Mouse (Mus musculus): ENCODE measurements around the gene Zfp825. TPM values are rescaled to one million over a fixed set of nuclear protein-coding genes. Genes with fewer than 3 reads are reported as not detected.
A peak's percentile ranks its signal among the peaks of the same experiment; 100 is the strongest.
"Not testable (repeated sequence)": the region's sequence is repeated elsewhere in the genome, so short reads cannot be mapped to it uniquely, and the experiment has no call there.

The Zfp825 gene
- polyA plus RNA-seq, 1 experiment from 2014 or later, result 20.5 TPM

GRCm38 (mm10) chr13:74462699-74463385 lies 30.9 kb downstream of the Zfp825 start:
- Histone ChIP-seq H3K4me1 (ENCODE audit: insufficient read depth) (no peaks in the 10 kb centered on the region), H3K9ac (peak overlapping the region; percentile 58), H3K36me3 (ENCODE audit: insufficient read depth) (no peaks in the 10 kb centered on the region), H3K4me3 (ENCODE audit: low read depth, low read length) (peak overlapping the region; percentile 50), H3K27ac (ENCODE audit: low read depth) (peak overlapping the region; percentile 94), H3K9me3 (ENCODE audit: low read depth, low read length) (no peaks in the 10 kb centered on the region), H3K4me2 (peak overlapping the region; percentile 76), H3K27me3 (ENCODE audit: insufficient read depth, low read length) (no peaks in the 10 kb centered on the region)
- peak; percentile 99 for ATAC-seq (ENCODE audit: insufficient read depth)
- TF ChIP-seq CTCF (IDR thresholded peaks at IDR 0.05; ENCODE audit: low read depth), result no peak
- WGBS, result under 1% methylated on average over 23 of the region's 23 CpGs
- peak; percentile 95 for DNase-seq

GRCm38 (mm10) chr13:74462318-74462698 lies 31.5 kb downstream of the Zfp825 start:
- Histone ChIP-seq H3K4me3 (ENCODE audit: low read depth, low read length) (peak overlapping the region; percentile 50), H3K4me2 (peak overlapping the region; percentile 76), H3K9ac (peak overlapping the region; percentile 58)
- not testable (repeated sequence) for H3K9me3 ChIP-seq (ENCODE audit: low read depth, low read length); ATAC-seq (ENCODE audit: insufficient read depth); H3K27me3 ChIP-seq (ENCODE audit: insufficient read depth, low read length); H3K27ac ChIP-seq (ENCODE audit: low read depth); DNase-seq; H3K36me3 ChIP-seq (ENCODE audit: insufficient read depth); H3K4me1 ChIP-seq (ENCODE audit: insufficient read depth)
- 3% methylated on average over 7 of the region's 7 CpGs for WGBS

- Histone ChIP-seq H3K4me1 (ENCODE audit: insufficient read depth) (no peaks in the 10 kb centered on the region), H3K9me3 (ENCODE audit: low read depth, low read length) (peaks cover 23% of the 10 kb centered on the region; the same call in 1 of the 2 replicates), H3K4me2 (no peak overlapping the region), H3K27ac (ENCODE audit: low read depth) (no peak overlapping the region), H3K9ac (no peak overlapping the region), H3K27me3 (ENCODE audit: insufficient read depth, low read length) (no peaks in the 10 kb centered on the region), H3K4me3 (ENCODE audit: low read depth, low read length) (no peak overlapping the region), H3K36me3 (ENCODE audit: insufficient read depth) (no peaks in the 10 kb centered on the region)
- DNase-seq (no peak), ATAC-seq (ENCODE audit: insufficient read depth) (no peak)
- 19% methylated on average over 19 of the region's 19 CpGs for WGBS
- no peak for TF ChIP-seq CTCF (IDR thresholded peaks at IDR 0.05; ENCODE audit: low read depth)
These were observed 53.9 kb downstream of the Zfp825 start for GRCm38 (mm10) chr13:74439895-74440294.

Other genes starting within 250 kb of the Zfp825 start
- 0.72 and 1.5 TPM in 2 replicates for gene Ahrr, start 201.7 kb downstream of the Zfp825 start, polyA plus RNA-seq (2014; fragmentation: Nextera tagmentation; extraction: Ambion mirVana)
- 133 and 140 TPM in 2 replicates for gene Pdcd6, start 176.4 kb downstream of the Zfp825 start, polyA plus RNA-seq (2014; fragmentation: Nextera tagmentation; extraction: Ambion mirVana)
- 232 and 242 TPM in 2 replicates for gene Sdha, start 143.7 kb downstream of the Zfp825 start, polyA plus RNA-seq (2014; fragmentation: Nextera tagmentation; extraction: Ambion mirVana)
- gene Ccdc127, start 143.7 kb downstream of the Zfp825 start, polyA plus RNA-seq (2014; fragmentation: Nextera tagmentation; extraction: Ambion mirVana), result 51.8 and 61.1 TPM in 2 replicates
- gene Lrrc14b, start 130.0 kb downstream of the Zfp825 start, polyA plus RNA-seq (2014; fragmentation: Nextera tagmentation; extraction: Ambion mirVana), result not detected in 2 replicates
- 7.3 and 7.6 TPM in 2 replicates for gene Zfp72, start 103.2 kb downstream of the Zfp825 start, polyA plus RNA-seq (2014; fragmentation: Nextera tagmentation; extraction: Ambion mirVana)
- gene Ftl1-ps1, start 94.3 kb downstream of the Zfp825 start, polyA plus RNA-seq (2014; fragmentation: Nextera tagmentation; extraction: Ambion mirVana), result 71.7 and 80.3 TPM in 2 replicates
- gene Erap1, start 145.6 kb upstream of the Zfp825 start, polyA plus RNA-seq (2014; fragmentation: Nextera tagmentation; extraction: Ambion mirVana), result 20.9 and 35.3 TPM in 2 replicates